Mouse (Mus musculus) heart, postnatal 0 days (tissue): ENCODE data around the gene Aldh3b2. TPM values are rescaled to one million over a fixed set of nuclear protein-coding genes. Genes with fewer than 3 reads are reported as not detected.

Experiments used
- ATAC-seq: fragments of 200-750 bp; cut with Nextera tagmentation; 2 replicates; pipeline ENCODE4 v1.8.0; 2017; ENCODE audit warnings: low read depth, moderate number of reproducible peaks, moderate library complexity; ENCODE audit not compliant: insufficient read depth
- DNase-seq: peaks from one replicate; pipeline ENCODE4 v3.0.0-alpha.2; 2016; ENCODE audit warnings: low spot score
- H3K27ac ChIP-seq: fragments of 300-500 bp; sonication (generic); 2 replicates; pipeline ENCODE4 v1.5.1; 2014; ENCODE audit warnings: low read depth, mild to moderate bottlenecking
- H3K27me3 ChIP-seq: fragments of 300-500 bp; sonication (generic); 2 replicates; pipeline ENCODE4 v1.6.1; 2014; ENCODE audit warnings: low read length, mixed read lengths; ENCODE audit not compliant: control insufficient read depth, insufficient read depth
- H3K36me3 ChIP-seq: fragments of 300-500 bp; sonication (generic); replicated peaks from 2 replicates; pipeline ENCODE4 v1.6.1; 2014; ENCODE audit warnings: low read length, mixed read lengths; ENCODE audit not compliant: control insufficient read depth, insufficient read depth
- H3K4me1 ChIP-seq: fragments of 300-500 bp; sonication (generic); 2 replicates; pipeline ENCODE4 v1.6.1; 2014; ENCODE audit warnings: antibody characterized with exemption; ENCODE audit not compliant: control insufficient read depth, insufficient read depth
- H3K4me2 ChIP-seq: fragments of 300-500 bp; sonication (generic); 2 replicates; pipeline ENCODE4 v1.6.1; 2014; ENCODE audit warnings: low read depth, mild to moderate bottlenecking, low read length, moderate library complexity
- H3K4me3 ChIP-seq: fragments of 300-500 bp; sonication (generic); 2 replicates; pipeline ENCODE4 v1.5.1; 2014; ENCODE audit warnings: low read depth, low read length
- H3K9ac ChIP-seq: fragments of 300-500 bp; sonication (generic); replicated peaks from 2 replicates; pipeline ENCODE4 v1.6.1; 2014; ENCODE audit warnings: low read depth, low read length, mixed read lengths
- H3K9me3 ChIP-seq: fragments of 300-500 bp; sonication (generic); replicated peaks from 2 replicates; pipeline ENCODE4 v1.6.1; 2016; ENCODE audit warnings: low read length; ENCODE audit not compliant: control insufficient read depth
- CTCF ChIP-seq: IDR thresholded peaks from 2 replicates; pipeline ENCODE4 v1.5.1; 2016; ENCODE audit warnings: antibody characterized with exemption, control low read depth, low read depth
- EP300 ChIP-seq: IDR thresholded peaks from 2 replicates; pipeline ENCODE4 v1.6.1; 2016; ENCODE audit warnings: antibody characterized with exemption, low read depth
- WGBS: fragments of 180-500 bp; shearing (Covaris S2); extraction: QIAGEN DNeasy Blood & Tissue Kit; methylation state at CpG from one replicate; pipeline ENCODE4 v1.1.7; 2014; 5-methylcytosine and 5-hydroxymethylcytosine counted together
- polyA plus RNA-seq: library from polyadenylated mRNA; unstranded; fragments of >200 nt; fragmentation: Nextera tagmentation; extraction: Ambion mirVana; gene quantifications from 2 replicates; pipeline ENCODE4 v1.2.1, GENCODE M21; 2015
- total RNA-seq: library from RNA; depleted of rRNA; stranded (reverse); fragments of >200 nt; gene quantifications from 2 replicates; pipeline ENCODE4 v1.2.3, GENCODE M21; 2014; ENCODE audit warnings: low replicate concordance; rRNA removed

Gene Aldh3b2
- total and polyA plus RNA-seq, 2 experiments from 2014 or later: 0.18 to 3.9 TPM

DNA sequence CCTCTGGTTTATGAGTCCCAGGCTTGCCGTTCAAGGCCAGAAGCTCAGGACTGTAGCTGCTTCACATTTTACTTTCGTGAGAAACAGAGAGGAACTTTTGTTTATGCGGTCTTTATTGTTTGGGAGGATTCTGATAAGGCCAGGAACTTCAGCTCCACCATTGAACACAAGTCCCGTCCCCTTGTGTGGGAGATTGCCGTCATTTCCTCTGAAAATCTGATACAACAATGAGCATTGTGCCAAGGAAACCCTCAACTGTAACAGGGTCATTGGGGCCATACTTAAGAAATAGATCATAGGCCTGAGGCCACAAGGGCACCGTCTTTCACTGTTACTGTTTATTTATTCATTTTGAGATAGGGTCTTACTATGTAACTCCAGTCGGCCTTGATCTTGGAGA is 51.1 kb downstream of the Aldh3b2 start:
- Histone ChIP-seq H3K27me3 (no peaks in the 10 kb centered on the region), H3K4me1 (no peaks in the 10 kb centered on the region), H3K27ac (no peak overlapping the region), H3K36me3 (no peaks in the 10 kb centered on the region), H3K9ac (no peak overlapping the region), H3K9me3 (no peaks in the 10 kb centered on the region), H3K4me2 (no peak overlapping the region), H3K4me3 (no peak overlapping the region)
- no peak for ATAC-seq
- TF ChIP-seq CTCF (no peak), EP300 (no peak)
- no peak for DNase-seq
- WGBS: 47% methylated on average over 7 of the region's 7 CpGs

DNA sequence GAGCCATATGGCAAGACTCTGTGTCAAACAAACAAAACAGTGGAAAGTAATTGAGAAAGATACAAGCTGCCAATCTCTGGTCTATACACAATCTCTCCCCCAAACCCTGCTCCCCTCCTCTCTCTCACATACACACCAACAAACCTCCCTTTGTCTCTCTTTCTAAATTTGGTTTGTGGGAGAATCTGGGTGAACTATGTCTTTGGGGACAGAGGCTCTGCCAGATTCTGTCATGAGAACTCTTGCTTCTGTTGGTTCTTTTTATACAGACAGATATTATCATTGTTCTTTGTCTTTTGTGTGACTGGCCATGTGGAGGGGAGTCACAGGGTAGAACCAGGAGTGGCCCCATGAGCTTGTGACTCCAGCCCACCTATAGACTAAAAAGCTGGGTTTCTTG is 55.4 kb downstream of the Aldh3b2 start:
- Histone ChIP-seq H3K36me3 (no peaks in the 10 kb centered on the region), H3K9me3 (no peaks in the 10 kb centered on the region), H3K27ac (no peak overlapping the region), H3K4me2 (no peak overlapping the region), H3K4me1 (no peaks in the 10 kb centered on the region), H3K9ac (no peak overlapping the region), H3K27me3 (no peaks in the 10 kb centered on the region), H3K4me3 (no peak overlapping the region)
- no peak for DNase-seq
- ATAC-seq: no peak
- TF ChIP-seq CTCF (no peak), EP300 (no peak)

Other genes with a start within 250 kb of the Aldh3b2 start
Only the 30 nearest of the 31 such genes appear.
- 25.6 and 27.9 TPM in 2 replicates for gene Kmt5b, start 204.9 kb upstream of the Aldh3b2 start, total RNA-seq
- gene Kmt5b, start 204.9 kb upstream of the Aldh3b2 start, polyA plus RNA-seq: 15.5 and 16.2 TPM in 2 replicates
- 36.3 and 37.6 TPM in 2 replicates for gene Chka, start 120.6 kb upstream of the Aldh3b2 start, total RNA-seq
- gene Chka, start 120.6 kb upstream of the Aldh3b2 start, polyA plus RNA-seq: 13.3 and 13.6 TPM in 2 replicates
- gene Tcirg1, start 65.2 kb upstream of the Aldh3b2 start, total RNA-seq: 32.1 and 44.9 TPM in 2 replicates
- gene Tcirg1, start 65.2 kb upstream of the Aldh3b2 start, polyA plus RNA-seq: 12.8 and 14.1 TPM in 2 replicates
- 506 and 520 TPM in 2 replicates for gene Ndufs8, start 59.6 kb upstream of the Aldh3b2 start, total RNA-seq
- 681 and 696 TPM in 2 replicates for gene Ndufs8, start 59.6 kb upstream of the Aldh3b2 start, polyA plus RNA-seq
- gene Aldh3b1, start 42.5 kb upstream of the Aldh3b2 start, total RNA-seq: 1.9 and 2.1 TPM in 2 replicates
- gene Aldh3b1, start 42.5 kb upstream of the Aldh3b2 start, polyA plus RNA-seq: 3.1 and 3.2 TPM in 2 replicates
- 11.9 and 29.6 TPM in 2 replicates for gene Unc93b1, start 37.1 kb upstream of the Aldh3b2 start, total RNA-seq
- 15.5 and 18.1 TPM in 2 replicates for gene Unc93b1, start 37.1 kb upstream of the Aldh3b2 start, polyA plus RNA-seq
- gene Aldh3b3, start 13.7 kb upstream of the Aldh3b2 start, total RNA-seq: not detected in 2 replicates
- 0.22 and 0.29 TPM in 2 replicates for gene Aldh3b3, start 13.7 kb upstream of the Aldh3b2 start, polyA plus RNA-seq
- 32.3 and 74.8 TPM in 2 replicates for gene Acy3, start 14.2 kb downstream of the Aldh3b2 start, total RNA-seq
- 21.5 and 22.6 TPM in 2 replicates for gene Acy3, start 14.2 kb downstream of the Aldh3b2 start, polyA plus RNA-seq
- gene Tbx10, start 20.4 kb downstream of the Aldh3b2 start, total RNA-seq: not detected in 2 replicates
- not detected in 2 replicates for gene Tbx10, start 20.4 kb downstream of the Aldh3b2 start, polyA plus RNA-seq
- gene Nudt8, start 28.3 kb downstream of the Aldh3b2 start, total RNA-seq: 110 and 175 TPM in 2 replicates
- gene Nudt8, start 28.3 kb downstream of the Aldh3b2 start, polyA plus RNA-seq: 131 and 138 TPM in 2 replicates
- 4.0 and 7.0 TPM in 2 replicates for gene Gm49405, start 28.3 kb downstream of the Aldh3b2 start, total RNA-seq
- 3.6 and 4.0 TPM in 2 replicates for gene Gm49405, start 28.3 kb downstream of the Aldh3b2 start, polyA plus RNA-seq
- 158 and 202 TPM in 2 replicates for gene Doc2g, start 31.0 kb downstream of the Aldh3b2 start, total RNA-seq
- 114 and 116 TPM in 2 replicates for gene Doc2g, start 31.0 kb downstream of the Aldh3b2 start, polyA plus RNA-seq
- gene Ndufv1, start 40.5 kb downstream of the Aldh3b2 start, total RNA-seq: 910 and 941 TPM in 2 replicates
- 1,083 and 1,090 TPM in 2 replicates for gene Ndufv1, start 40.5 kb downstream of the Aldh3b2 start, polyA plus RNA-seq
- 266 and 311 TPM in 2 replicates for gene Gstp1, start 65.7 kb downstream of the Aldh3b2 start, total RNA-seq
- gene Gstp1, start 65.7 kb downstream of the Aldh3b2 start, polyA plus RNA-seq: 440 and 449 TPM in 2 replicates
- gene Gstp2, start 73.7 kb downstream of the Aldh3b2 start, total RNA-seq: 4.5 and 9.7 TPM in 2 replicates
- 17.0 and 22.7 TPM in 2 replicates for gene Gstp2, start 73.7 kb downstream of the Aldh3b2 start, polyA plus RNA-seq
- gene Gstp3, start 87.2 kb downstream of the Aldh3b2 start, total RNA-seq: not detected in 2 replicates
- not detected in 2 replicates for gene Gstp3, start 87.2 kb downstream of the Aldh3b2 start, polyA plus RNA-seq
- not detected in 2 replicates for gene Cabp2, start 109.2 kb downstream of the Aldh3b2 start, total RNA-seq
- not detected in 2 replicates for gene Cabp2, start 109.2 kb downstream of the Aldh3b2 start, polyA plus RNA-seq
- gene Cdk2ap2, start 124.9 kb downstream of the Aldh3b2 start, total RNA-seq: 63.2 and 67.3 TPM in 2 replicates
- 46.8 and 59.6 TPM in 2 replicates for gene Cdk2ap2, start 124.9 kb downstream of the Aldh3b2 start, polyA plus RNA-seq
- gene Pitpnm1, start 127.7 kb downstream of the Aldh3b2 start, total RNA-seq: 26.2 and 47.3 TPM in 2 replicates
- 17.9 and 21.9 TPM in 2 replicates for gene Pitpnm1, start 127.7 kb downstream of the Aldh3b2 start, polyA plus RNA-seq
- gene Aip, start 153.5 kb downstream of the Aldh3b2 start, total RNA-seq: 21.4 and 23.8 TPM in 2 replicates
- 61.7 and 66.2 TPM in 2 replicates for gene Aip, start 153.5 kb downstream of the Aldh3b2 start, polyA plus RNA-seq
- gene Gpr152, start 167.5 kb downstream of the Aldh3b2 start, total RNA-seq: not detected in 2 replicates
- 0.03 TPM in 2 replicates for gene Gpr152, start 167.5 kb downstream of the Aldh3b2 start, polyA plus RNA-seq
- not detected in 2 replicates for gene Cabp4, start 171.7 kb downstream of the Aldh3b2 start, total RNA-seq
- 0.07 and 0.11 TPM in 2 replicates for gene Cabp4, start 171.7 kb downstream of the Aldh3b2 start, polyA plus RNA-seq
- 120 and 144 TPM in 2 replicates for gene Coro1b, start 176.3 kb downstream of the Aldh3b2 start, total RNA-seq
- gene Coro1b, start 176.3 kb downstream of the Aldh3b2 start, polyA plus RNA-seq: 97.2 and 102 TPM in 2 replicates
- 13.5 TPM in 1 of 2 replicates, not detected in the other for gene Ptprcap, start 181.3 kb downstream of the Aldh3b2 start, total RNA-seq
- gene Ptprcap, start 181.3 kb downstream of the Aldh3b2 start, polyA plus RNA-seq: 0.46 and 1.1 TPM in 2 replicates
- 34.2 and 62.0 TPM in 2 replicates for gene Rps6kb2, start 191.0 kb downstream of the Aldh3b2 start, total RNA-seq
- 32.9 and 35.2 TPM in 2 replicates for gene Rps6kb2, start 191.0 kb downstream of the Aldh3b2 start, polyA plus RNA-seq
- gene Carns1, start 203.2 kb downstream of the Aldh3b2 start, total RNA-seq: 40.3 and 119 TPM in 2 replicates
- 20.6 and 23.8 TPM in 2 replicates for gene Carns1, start 203.2 kb downstream of the Aldh3b2 start, polyA plus RNA-seq
- 5.2 TPM in 1 of 2 replicates, not detected in the other for gene Tbc1d10c, start 219.0 kb downstream of the Aldh3b2 start, total RNA-seq
- 2.7 and 4.4 TPM in 2 replicates for gene Tbc1d10c, start 219.0 kb downstream of the Aldh3b2 start, polyA plus RNA-seq
- gene Ppp1ca, start 219.7 kb downstream of the Aldh3b2 start, total RNA-seq: 808 and 961 TPM in 2 replicates
- gene Ppp1ca, start 219.7 kb downstream of the Aldh3b2 start, polyA plus RNA-seq: 738 and 763 TPM in 2 replicates
- gene Rad9a, start 229.3 kb downstream of the Aldh3b2 start, total RNA-seq: 9.5 and 12.3 TPM in 2 replicates
- 9.5 and 9.7 TPM in 2 replicates for gene Rad9a, start 229.3 kb downstream of the Aldh3b2 start, polyA plus RNA-seq
- gene Clcf1, start 241.9 kb downstream of the Aldh3b2 start, total RNA-seq: 3.4 and 14.7 TPM in 2 replicates
- gene Clcf1, start 241.9 kb downstream of the Aldh3b2 start, polyA plus RNA-seq: 0.67 and 0.91 TPM in 2 replicates